Mouse (Mus musculus) embryonic fibroblast, embryonic 13.5 days (primary cell): ENCODE results near the gene Tmem203. TPM values are rescaled to one million over a fixed set of nuclear protein-coding genes. Genes with fewer than 3 reads are reported as not detected.

ENCODE experiments used
- H3K27ac ChIP-seq: 2 replicates; pipeline ENCODE4 v1.5.1; 2012; ENCODE audit warnings: low read length, control low read depth, inconsistent platforms; ENCODE audit not compliant: insufficient read depth
- H3K4me1 ChIP-seq: 2 replicates; pipeline ENCODE4 v1.6.1; 2011; ENCODE audit warnings: low read length; ENCODE audit not compliant: control insufficient read depth, insufficient read depth
- H3K4me3 ChIP-seq: 2 replicates; pipeline ENCODE4 v1.5.1; 2011; ENCODE audit warnings: mild to moderate bottlenecking, control low read depth, low read length; ENCODE audit not compliant: insufficient read depth
- CTCF ChIP-seq: IDR thresholded peaks from 2 replicates; pipeline ENCODE4 v1.5.1; 2011; ENCODE audit warnings: mild to moderate bottlenecking, control low read depth, low read length, moderate library complexity, borderline replicate concordance; ENCODE audit not compliant: insufficient read depth
- POLR2A ChIP-seq: IDR thresholded peaks from 2 replicates; pipeline ENCODE4 v1.6.1; 2011; ENCODE audit warnings: low read depth, mild to moderate bottlenecking, control low read depth, low read length, moderate library complexity
- polyA plus RNA-seq: library from polyadenylated mRNA; stranded (reverse); fragments of >200 nt; gene quantifications from 2 replicates; pipeline ENCODE4 v1.2.4, GENCODE M21; 2011; ENCODE audit warnings: low read depth; ENCODE audit not compliant: missing spikeins, insufficient read length

Gene Tmem203
- polyA plus RNA-seq, 1 experiment: 11.6 TPM

- Histone ChIP-seq H3K4me3 (no peak overlapping the region), H3K27ac (no peak overlapping the region), H3K4me1 (peaks cover 2% of the 10 kb centered on the region; the same call in 1 of the 2 replicates)
- no peak for TF ChIP-seq CTCF
- no peak for TF ChIP-seq POLR2A
Observed at GRCm38 (mm10) chr2:25230581-25230980, 24.7 kb upstream of the Tmem203 start.

GRCm38 (mm10) chr2:25231038-25231437 lies 24.2 kb upstream of the Tmem203 start:
- no peak for TF ChIP-seq CTCF
- Histone ChIP-seq H3K27ac (no peak overlapping the region), H3K4me3 (no peak overlapping the region), H3K4me1 (no peaks in the 10 kb centered on the region)

GRCm38 (mm10) chr2:25233421-25233820 lies 21.8 kb upstream of the Tmem203 start:
- TF ChIP-seq CTCF: no peak
- no peak for TF ChIP-seq POLR2A
- H3K4me1 ChIP-seq: 0 out of 2 replicates have a peak, but pooled peaks cover 3% of the 10 kb centered on the region
- no peak overlapping the region for H3K4me3 ChIP-seq
- H3K27ac ChIP-seq: no peak overlapping the region

GRCm38 (mm10) chr2:25234050-25234449 lies 21.2 kb upstream of the Tmem203 start, which contains the start of gene Slc34a3:
Gene Slc34a3, minus strand, starts transcription at chr2:25234364.
- TF ChIP-seq POLR2A (no peak), CTCF (no peak)
- H3K4me3 ChIP-seq: no peak within 1 kb of the TSS
- H3K4me1 ChIP-seq: 0 out of 2 replicates have a peak, but pooled peaks cover 3% of the 10 kb centered on the region
- no peak within 1 kb of the TSS for H3K27ac ChIP-seq

GRCm38 (mm10) chr2:25234551-25235220 lies 20.6 kb upstream of the Tmem203 start:
- no peak overlapping the region for H3K4me3 ChIP-seq
- no peak overlapping the region for H3K27ac ChIP-seq
- TF ChIP-seq CTCF (no peak), POLR2A (no peak)
- 0 out of 2 replicates have a peak, but pooled peaks cover 3% of the 10 kb centered on the region for H3K4me1 ChIP-seq

- H3K4me3 ChIP-seq: no peak within 1 kb of the TSS
- no peak within 1 kb of the TSS for H3K27ac ChIP-seq
- H3K4me1 ChIP-seq: 0 out of 2 replicates have a peak, but pooled peaks cover 3% of the 10 kb centered on the region
- no peak for TF ChIP-seq CTCF
- TF ChIP-seq POLR2A: no peak
Observed at GRCm38 (mm10) chr2:25236614-25237013, 18.6 kb upstream of the Tmem203 start, which contains the start of gene Rnf224. Gene Rnf224, minus strand, starts transcription at chr2:25236787.

- no peak for TF ChIP-seq POLR2A
- TF ChIP-seq CTCF: no peak
Observed at GRCm38 (mm10) chr2:25237522-25237921, 17.7 kb upstream of the Tmem203 start.

GRCm38 (mm10) chr2:25238106-25238505 lies 17.1 kb upstream of the Tmem203 start:
- Histone ChIP-seq H3K27ac (no peak overlapping the region), H3K4me3 (no peak overlapping the region), H3K4me1 (0 out of 2 replicates have a peak, but pooled peaks cover 3% of the 10 kb centered on the region)
- no peak for TF ChIP-seq POLR2A
- TF ChIP-seq CTCF: no peak

More at GRCm38 (mm10) chr2:25237522-25237921, 17.7 kb upstream of the Tmem203 start:
- H3K4me3 ChIP-seq: no peak overlapping the region
- H3K27ac ChIP-seq: no peak overlapping the region
- 0 out of 2 replicates have a peak, but pooled peaks cover 3% of the 10 kb centered on the region for H3K4me1 ChIP-seq

- Histone ChIP-seq H3K4me3 (no peak overlapping the region), H3K4me1 (0 out of 2 replicates have a peak, but pooled peaks cover 3% of the 10 kb centered on the region), H3K27ac (no peak overlapping the region)
- TF ChIP-seq CTCF (no peak), POLR2A (no peak)
Observed at GRCm38 (mm10) chr2:25239766-25240165, 15.5 kb upstream of the Tmem203 start.

GRCm38 (mm10) chr2:25240310-25240709 lies 14.9 kb upstream of the Tmem203 start:
- TF ChIP-seq POLR2A (no peak), CTCF (no peak)
- H3K27ac ChIP-seq: no peak overlapping the region
- H3K4me1 ChIP-seq: 0 out of 2 replicates have a peak, but pooled peaks cover 3% of the 10 kb centered on the region
- H3K4me3 ChIP-seq: no peak overlapping the region
